Mouse (Mus musculus): ENCODE measurements around the gene Zdhhc22. TPM values are rescaled to one million over a fixed set of nuclear protein-coding genes. Genes with fewer than 3 reads are reported as not detected.

The Zdhhc22 gene
- polyA plus RNA-seq, 1 experiment, result 0.04 TPM

DNA sequence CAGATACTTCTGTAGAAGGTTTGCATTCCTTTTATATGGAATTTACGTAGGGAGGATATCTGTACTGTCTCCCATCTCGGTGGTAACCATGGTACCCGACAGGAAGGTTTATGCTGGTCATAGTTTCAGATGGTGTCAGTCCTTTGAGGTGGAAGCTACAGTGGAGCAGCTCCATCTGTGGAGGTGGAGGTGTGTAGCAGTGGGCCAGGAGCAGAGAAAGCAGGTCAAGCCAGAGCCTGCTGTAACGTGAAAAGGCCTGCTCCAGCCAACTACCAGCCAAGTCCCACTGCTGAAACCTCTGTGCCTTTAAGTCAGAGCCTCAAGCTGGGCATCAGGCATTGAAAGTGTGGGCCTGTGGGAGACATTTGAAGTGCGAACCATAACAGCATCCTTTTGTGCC is 31.7 kb downstream of the Zdhhc22 start:
- H3K27me3 ChIP-seq (ENCODE audit: control insufficient read depth, insufficient read depth, low read length), result no peaks in the 10 kb centered on the region
- no peak for TF ChIP-seq POLR2A (IDR thresholded peaks at IDR 0.05; ENCODE audit: low read depth, low read length)
- TF ChIP-seq CTCF (IDR thresholded peaks at IDR 0.05; ENCODE audit: extremely low read depth, insufficient read length, insufficient replicate concordance, low read depth, low read length), result no peak
- H3K4me1 ChIP-seq (ENCODE audit: control insufficient read depth, insufficient read depth, insufficient read length, low read length), result peaks cover 9% of the 10 kb centered on the region; the same call in 1 of the 2 replicates
- H3K27ac ChIP-seq (ENCODE audit: insufficient read depth, low read depth, low read length), result no peak overlapping the region
- H3K36me3 ChIP-seq (ENCODE audit: control insufficient read depth, insufficient read depth, low read length), result peaks cover 60% of the 10 kb centered on the region
- H3K4me3 ChIP-seq (ENCODE audit: low read depth, low read length), result no peak overlapping the region
- 94% methylated on average over 5 of the region's 5 CpGs for WGBS

DNA sequence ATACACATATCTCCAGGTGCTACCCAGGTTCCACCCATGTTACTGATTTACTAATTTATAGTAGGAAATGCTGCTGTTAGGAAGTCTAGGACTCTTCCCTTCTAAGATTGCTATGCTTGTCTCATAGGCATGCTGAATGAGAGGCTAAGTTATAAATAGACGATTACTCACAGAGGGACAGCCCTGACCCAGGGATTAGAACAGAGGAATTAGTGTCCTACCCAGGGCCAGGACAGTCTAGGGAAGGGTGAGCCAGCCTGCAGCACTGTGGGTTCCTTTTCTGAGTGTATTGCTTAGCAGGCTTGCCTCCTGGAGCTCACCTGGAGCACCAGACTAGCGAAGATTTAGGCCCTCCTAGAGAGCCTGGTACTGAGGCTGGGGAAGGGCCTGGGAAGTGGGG is 34.3 kb downstream of the Zdhhc22 start:
- TF ChIP-seq CTCF (IDR thresholded peaks at IDR 0.05; ENCODE audit: extremely low read depth, insufficient read length, insufficient replicate concordance, low read depth, low read length) (no peak), POLR2A (IDR thresholded peaks at IDR 0.05; ENCODE audit: low read depth, low read length) (no peak; the same call in 1 of the 2 replicates)
- Histone ChIP-seq H3K27ac (ENCODE audit: insufficient read depth, low read depth, low read length) (peak overlapping the region; percentile 85), H3K27me3 (ENCODE audit: control insufficient read depth, insufficient read depth, low read length) (no peaks in the 10 kb centered on the region), H3K36me3 (ENCODE audit: control insufficient read depth, insufficient read depth, low read length) (peaks cover 43% of the 10 kb centered on the region), H3K4me1 (ENCODE audit: control insufficient read depth, insufficient read depth, insufficient read length, low read length) (peaks cover 13% of the 10 kb centered on the region), H3K4me3 (ENCODE audit: low read depth, low read length) (no peak overlapping the region)
- WGBS, result 34% methylated on average over 2 of the region's 2 CpGs

DNA sequence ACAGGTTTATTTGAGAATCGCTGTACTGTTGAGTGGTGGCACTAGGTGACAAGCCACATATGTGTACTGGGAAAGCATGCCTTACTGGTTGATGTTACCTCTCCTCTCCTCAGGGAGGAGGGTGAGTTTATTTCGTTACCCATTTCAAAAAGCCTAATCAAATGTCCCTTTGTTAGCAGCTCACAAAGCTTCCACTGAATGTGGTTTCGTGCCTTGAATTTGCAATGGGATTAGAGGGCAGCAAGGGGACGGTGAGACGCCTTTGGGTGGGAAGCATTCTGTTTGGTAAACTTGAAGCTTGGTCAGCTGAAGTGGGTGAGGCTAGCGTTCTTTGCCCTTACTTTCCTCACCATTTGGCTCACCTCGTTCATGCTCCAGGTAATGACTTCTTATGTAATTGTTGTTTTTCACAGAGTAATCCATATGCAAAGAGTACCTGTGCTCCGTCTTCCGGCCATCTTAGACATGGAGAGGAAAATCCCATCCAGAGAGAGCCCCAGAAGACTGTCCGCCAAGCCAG is 37.8 kb downstream of the Zdhhc22 start:
- no peak overlapping the region for H3K27ac ChIP-seq (ENCODE audit: insufficient read depth, low read depth, low read length)
- 87% methylated on average over 10 of the region's 10 CpGs for WGBS

DNA sequence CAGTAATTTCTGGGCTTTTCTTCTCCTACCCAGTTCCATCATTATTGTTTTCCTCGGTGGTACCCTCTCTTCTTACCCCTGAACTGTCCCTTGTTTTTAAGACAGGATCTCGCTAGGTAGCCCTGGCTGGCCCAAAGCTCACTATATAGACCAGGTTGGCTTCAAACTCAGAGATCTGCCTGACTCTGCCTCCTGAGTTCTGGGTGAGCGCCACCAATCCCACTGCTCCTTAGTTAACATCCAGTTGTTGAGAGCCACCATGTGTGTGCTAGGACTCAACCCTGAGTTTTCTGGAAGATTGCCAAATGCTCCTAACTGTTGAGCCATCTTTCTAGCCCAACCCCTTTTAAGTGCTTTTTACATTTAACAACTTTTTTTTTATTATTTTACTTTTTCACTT is 39.3 kb downstream of the Zdhhc22 start:
- H3K27me3 ChIP-seq (ENCODE audit: control insufficient read depth, insufficient read depth, low read length), result no peaks in the 10 kb centered on the region
- TF ChIP-seq CTCF (IDR thresholded peaks at IDR 0.05; ENCODE audit: extremely low read depth, insufficient read length, insufficient replicate concordance, low read depth, low read length) (no peak), POLR2A (IDR thresholded peaks at IDR 0.05; ENCODE audit: low read depth, low read length) (no peak)
- no peak overlapping the region for H3K4me3 ChIP-seq (ENCODE audit: low read depth, low read length)
- 92% methylated on average over 3 of the region's 3 CpGs for WGBS
- H3K4me1 ChIP-seq (ENCODE audit: control insufficient read depth, insufficient read depth, insufficient read length, low read length), result peaks cover 24% of the 10 kb centered on the region
- peaks cover 17% of the 10 kb centered on the region for H3K36me3 ChIP-seq (ENCODE audit: control insufficient read depth, insufficient read depth, low read length)
- H3K27ac ChIP-seq (ENCODE audit: insufficient read depth, low read depth, low read length), result peak overlapping the region; percentile 67

More for the DNA sequence above, 37.8 kb downstream of the Zdhhc22 start:
- Histone ChIP-seq H3K4me3 (ENCODE audit: low read depth, low read length) (no peak overlapping the region), H3K36me3 (ENCODE audit: control insufficient read depth, insufficient read depth, low read length) (peaks cover 24% of the 10 kb centered on the region), H3K27me3 (ENCODE audit: control insufficient read depth, insufficient read depth, low read length) (no peaks in the 10 kb centered on the region), H3K4me1 (ENCODE audit: control insufficient read depth, insufficient read depth, insufficient read length, low read length) (peaks cover 27% of the 10 kb centered on the region)
- TF ChIP-seq CTCF (IDR thresholded peaks at IDR 0.05; ENCODE audit: extremely low read depth, insufficient read length, insufficient replicate concordance, low read depth, low read length) (no peak), POLR2A (IDR thresholded peaks at IDR 0.05; ENCODE audit: low read depth, low read length) (no peak)

DNA sequence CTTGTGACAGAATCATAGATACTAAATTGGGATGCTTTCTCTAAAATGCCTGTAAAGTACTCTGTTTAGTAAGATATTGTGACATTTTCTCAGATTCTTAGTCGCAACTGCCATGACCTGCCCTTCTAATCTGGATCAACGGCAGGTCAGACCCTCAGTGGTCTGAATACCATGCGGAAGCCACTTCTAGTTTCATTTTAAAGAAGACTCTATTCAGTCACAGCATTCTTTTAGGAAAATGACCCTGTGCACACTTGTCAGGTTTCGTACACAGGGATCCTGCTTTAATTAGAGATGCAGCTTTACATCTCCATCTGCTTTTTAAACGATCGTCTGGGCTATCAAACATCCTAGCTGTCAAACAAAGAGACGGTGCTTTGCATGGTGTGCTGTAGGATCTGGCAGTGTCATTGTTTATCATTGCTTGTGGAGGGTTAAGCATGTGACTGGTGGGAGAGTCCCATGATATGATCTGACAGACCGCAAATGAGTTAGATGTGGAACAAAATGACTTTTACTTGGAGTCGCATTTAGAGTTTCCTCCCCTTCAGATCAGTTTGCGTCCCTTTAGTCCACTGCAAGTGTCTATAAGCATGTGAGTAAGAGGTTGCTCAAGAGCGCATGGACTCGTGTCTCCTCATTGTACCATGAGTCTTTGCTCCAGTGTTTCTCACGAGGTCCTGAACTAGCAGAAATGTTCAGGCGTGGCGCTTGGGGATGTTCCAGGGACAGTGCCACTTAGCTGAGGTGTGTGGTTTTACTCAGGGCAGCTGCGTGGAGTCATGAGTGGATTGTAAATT is 39.9 kb downstream of the Zdhhc22 start:
- TF ChIP-seq POLR2A (IDR thresholded peaks at IDR 0.05; ENCODE audit: low read depth, low read length) (no peak), CTCF (IDR thresholded peaks at IDR 0.05; ENCODE audit: extremely low read depth, insufficient read length, insufficient replicate concordance, low read depth, low read length) (no peak)
- peak overlapping the region; percentile 67 for H3K27ac ChIP-seq (ENCODE audit: insufficient read depth, low read depth, low read length)
- 59% methylated on average over 16 of the region's 16 CpGs for WGBS
- H3K36me3 ChIP-seq (ENCODE audit: control insufficient read depth, insufficient read depth, low read length), result peaks cover 15% of the 10 kb centered on the region
- no peaks in the 10 kb centered on the region for H3K27me3 ChIP-seq (ENCODE audit: control insufficient read depth, insufficient read depth, low read length)
- peaks cover 23% of the 10 kb centered on the region for H3K4me1 ChIP-seq (ENCODE audit: control insufficient read depth, insufficient read depth, insufficient read length, low read length)
- no peak overlapping the region for H3K4me3 ChIP-seq (ENCODE audit: low read depth, low read length)

DNA sequence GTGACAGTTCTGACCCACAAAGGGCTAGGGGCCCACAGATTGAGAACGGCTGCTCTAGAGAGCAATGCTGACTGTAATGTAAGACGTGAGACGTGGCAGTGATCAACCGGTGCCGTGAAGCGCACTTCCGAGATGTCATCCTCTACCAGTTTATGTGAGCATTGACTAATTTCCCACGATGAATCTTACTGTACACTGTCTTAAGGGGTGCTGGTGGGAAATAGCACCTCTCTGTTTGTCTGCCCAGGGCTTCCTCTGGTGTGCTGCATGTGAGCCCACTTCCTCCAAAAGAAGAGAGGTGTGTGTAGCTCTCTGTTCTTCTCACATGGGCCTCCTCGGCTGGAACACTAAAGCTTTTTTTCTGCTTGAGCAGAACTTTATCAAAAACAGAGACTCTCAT is 40.7 kb downstream of the Zdhhc22 start:
- Histone ChIP-seq H3K27me3 (ENCODE audit: control insufficient read depth, insufficient read depth, low read length) (no peaks in the 10 kb centered on the region), H3K27ac (ENCODE audit: insufficient read depth, low read depth, low read length) (peak overlapping the region; percentile 79; the same call in 1 of the 2 replicates), H3K36me3 (ENCODE audit: control insufficient read depth, insufficient read depth, low read length) (peaks cover 12% of the 10 kb centered on the region), H3K4me1 (ENCODE audit: control insufficient read depth, insufficient read depth, insufficient read length, low read length) (peaks cover 22% of the 10 kb centered on the region), H3K4me3 (ENCODE audit: low read depth, low read length) (no peak overlapping the region)
- 75% methylated on average over 9 of the region's 9 CpGs for WGBS
- TF ChIP-seq CTCF (IDR thresholded peaks at IDR 0.05; ENCODE audit: extremely low read depth, insufficient read length, insufficient replicate concordance, low read depth, low read length), result no peak

DNA sequence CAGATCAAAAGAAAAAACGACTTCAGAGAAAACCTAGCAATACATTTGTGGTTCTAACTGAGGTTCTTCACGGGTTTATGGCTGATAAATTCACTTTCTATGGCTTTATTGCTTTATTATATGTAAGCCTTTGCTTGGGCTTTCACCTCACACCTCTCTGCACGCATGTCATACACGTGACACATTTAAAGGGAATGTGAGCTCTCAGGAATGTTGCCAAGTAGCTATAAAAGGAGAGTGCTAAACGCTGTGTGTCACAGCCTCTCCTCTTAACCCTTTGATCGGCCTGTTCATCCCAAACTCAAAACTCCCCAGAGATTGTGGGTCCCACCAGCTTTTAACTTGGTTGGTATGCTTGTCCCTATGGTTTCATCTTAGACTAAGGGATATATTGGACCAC is 41.6 kb downstream of the Zdhhc22 start:
- WGBS, result 12% methylated on average over 6 of the region's 6 CpGs
- Histone ChIP-seq H3K27ac (ENCODE audit: insufficient read depth, low read depth, low read length) (peak overlapping the region; percentile 91), H3K4me3 (ENCODE audit: low read depth, low read length) (no peak overlapping the region)

More for the DNA sequence above, 41.6 kb downstream of the Zdhhc22 start:
- no peak for TF ChIP-seq POLR2A (IDR thresholded peaks at IDR 0.05; ENCODE audit: low read depth, low read length)
- no peak for TF ChIP-seq CTCF (IDR thresholded peaks at IDR 0.05; ENCODE audit: extremely low read depth, insufficient read length, insufficient replicate concordance, low read depth, low read length)
- peaks cover 7% of the 10 kb centered on the region for H3K36me3 ChIP-seq (ENCODE audit: control insufficient read depth, insufficient read depth, low read length)
- no peaks in the 10 kb centered on the region for H3K27me3 ChIP-seq (ENCODE audit: control insufficient read depth, insufficient read depth, low read length)
- H3K4me1 ChIP-seq (ENCODE audit: control insufficient read depth, insufficient read depth, insufficient read length, low read length), result peaks cover 22% of the 10 kb centered on the region

Data from small intestine, adult 2 months (tissue).